Mouse (Mus musculus) left cerebral cortex, adult 8-10 months (tissue): ENCODE measurements around the gene Gm49378. TPM values are rescaled to one million over a fixed set of nuclear protein-coding genes. Genes with fewer than 3 reads are reported as not detected.
A peak's percentile ranks its signal among the peaks of the same experiment; 100 is the strongest.

Source experiments
- DNase-seq, 2 experiments: peaks; one replicate each; pipeline ENCODE4 v3.0.0; 2022; ENCODE audit warnings: low spot score in 2 of 2
- total RNA-seq, 4 experiments: library from RNA; stranded (reverse); gene quantifications; 2 replicates each; pipeline ENCODE4 v1.2.4; 2022

The Gm49378 gene
- total RNA-seq = 1 to 10 TPM; 3.5 to 4.2 (median 4.0) TPM

DNA sequence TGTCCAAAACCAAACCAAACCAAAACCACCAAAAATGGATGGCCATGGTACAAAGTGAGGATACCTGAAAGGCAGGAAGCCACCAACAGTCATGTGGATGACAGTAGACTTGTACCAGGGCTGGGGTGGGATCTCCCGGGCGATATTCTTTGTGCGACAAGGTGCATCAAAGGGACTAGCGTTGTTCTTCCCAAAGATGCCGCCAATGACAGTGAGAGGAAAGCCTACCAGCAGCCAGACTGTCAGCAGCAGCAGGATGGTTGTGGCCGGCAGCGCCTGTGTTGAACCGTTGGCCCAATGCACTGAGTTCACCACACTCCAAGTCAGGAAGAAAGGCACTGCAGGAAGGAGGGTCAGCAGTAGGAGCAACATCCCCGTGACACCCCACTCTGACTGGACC, at the start of gene Gm49378:
Gm49378 (minus strand) TSS at position 101 of the 400 bp plus-strand sequence.
- DNase-seq = no peak

DNA sequence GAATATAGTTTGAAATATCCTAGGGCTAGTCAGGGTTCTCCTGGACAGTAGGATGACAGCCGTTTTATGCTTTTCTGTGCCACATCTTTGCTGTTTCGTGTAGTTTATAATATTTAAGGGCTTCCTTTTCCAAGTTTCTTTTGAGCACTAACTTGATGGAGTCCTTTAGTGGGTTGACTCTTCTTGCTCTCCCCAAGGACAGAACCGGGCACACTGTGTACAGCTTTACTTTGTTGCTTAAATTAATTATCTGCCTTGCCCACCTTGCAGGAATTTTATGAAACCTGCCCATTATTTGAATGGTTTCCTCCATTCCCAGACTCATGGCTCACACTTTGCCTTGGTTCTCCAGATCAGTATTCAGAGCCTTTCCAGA, 44.4 kb upstream of the Gm49378 start:
- no peak for DNase-seq

DNA sequence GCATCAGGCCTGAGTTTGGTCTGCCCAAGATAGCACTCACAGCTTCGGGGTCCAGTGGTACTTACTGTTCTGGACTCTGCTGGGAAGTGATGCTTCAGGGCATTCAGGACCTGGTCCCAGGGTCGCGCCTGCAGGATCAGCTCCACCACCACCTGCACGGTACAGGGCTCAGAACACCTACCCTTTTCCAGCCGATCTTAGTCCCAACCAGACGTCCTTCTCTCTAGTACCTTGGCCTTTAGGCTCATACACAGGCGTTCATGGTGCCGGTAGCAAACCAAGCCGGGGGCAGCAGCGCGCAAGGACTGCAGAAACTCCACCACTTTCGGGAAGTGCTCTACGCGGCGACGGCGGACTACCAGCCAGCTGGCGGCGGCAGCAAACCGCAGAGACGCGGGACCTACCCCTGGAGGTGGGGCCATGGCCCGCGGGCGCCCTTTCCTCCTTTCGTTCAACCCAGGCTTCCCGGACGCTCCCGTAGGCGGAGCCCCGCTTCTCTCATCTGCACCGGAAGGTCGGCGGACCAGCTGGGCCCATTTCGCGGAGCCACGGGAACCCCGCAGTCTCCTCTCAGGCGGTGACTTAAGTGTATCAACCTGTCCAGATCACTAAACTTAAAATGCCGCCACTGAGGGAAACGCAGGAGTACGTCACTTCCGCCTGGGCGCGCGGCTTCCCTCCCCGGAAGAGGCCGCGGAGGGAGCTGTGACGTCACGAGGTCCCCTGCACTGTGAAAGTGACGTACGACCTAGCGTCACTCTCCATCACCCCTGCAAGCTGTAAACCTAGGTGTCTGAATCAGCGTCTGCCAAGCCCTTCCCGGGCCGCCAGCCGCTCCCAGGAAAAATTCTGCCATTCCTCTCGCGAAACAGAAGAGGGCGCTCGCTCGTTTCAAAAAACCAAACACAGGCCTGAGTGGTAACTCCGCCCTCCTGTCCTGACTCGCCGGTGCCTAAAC, 43.7 kb upstream of the Gm49378 start, which contains the start of gene Tinf2:
Tinf2 (minus strand) TSS at position 661 of the 958 bp plus-strand sequence.
- DNase-seq = peak; percentile 86 to 96

DNA sequence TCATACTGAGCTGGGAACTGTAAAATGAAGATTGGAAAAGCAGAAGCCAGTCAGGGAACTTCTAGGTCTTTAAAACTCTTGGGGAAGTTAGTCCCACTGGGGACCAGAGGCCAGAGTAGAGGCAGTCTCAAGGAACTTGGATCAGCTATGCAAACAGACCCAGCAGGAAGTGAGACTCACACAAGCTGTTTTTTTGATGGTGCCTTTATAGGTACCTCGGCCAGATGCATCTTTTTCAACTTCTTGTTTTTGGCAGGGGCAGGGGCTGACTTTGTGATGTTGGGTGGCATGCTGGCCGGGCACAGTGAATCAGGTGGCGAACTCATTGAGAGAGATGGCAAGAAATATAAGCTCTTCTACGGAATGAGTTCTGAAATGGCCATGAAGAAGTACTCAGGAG, 39.9 kb upstream of the Gm49378 start:
- no peak for DNase-seq

DNA sequence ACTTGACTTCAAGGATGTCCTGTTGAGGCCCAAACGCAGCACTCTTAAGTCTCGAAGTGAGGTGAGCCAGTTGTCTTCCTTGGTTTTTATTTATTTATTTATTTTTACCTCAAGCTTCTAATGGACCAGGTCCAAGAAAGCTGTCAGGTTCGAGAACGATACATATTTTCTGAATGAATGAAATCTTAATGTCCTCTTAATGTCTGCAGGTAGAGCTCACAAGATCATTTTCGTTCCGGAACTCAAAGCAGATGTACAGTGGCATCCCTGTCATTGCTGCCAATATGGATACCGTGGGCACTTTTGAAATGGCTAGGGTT, 35.0 kb upstream of the Gm49378 start:
- DNase-seq = no peak

DNA sequence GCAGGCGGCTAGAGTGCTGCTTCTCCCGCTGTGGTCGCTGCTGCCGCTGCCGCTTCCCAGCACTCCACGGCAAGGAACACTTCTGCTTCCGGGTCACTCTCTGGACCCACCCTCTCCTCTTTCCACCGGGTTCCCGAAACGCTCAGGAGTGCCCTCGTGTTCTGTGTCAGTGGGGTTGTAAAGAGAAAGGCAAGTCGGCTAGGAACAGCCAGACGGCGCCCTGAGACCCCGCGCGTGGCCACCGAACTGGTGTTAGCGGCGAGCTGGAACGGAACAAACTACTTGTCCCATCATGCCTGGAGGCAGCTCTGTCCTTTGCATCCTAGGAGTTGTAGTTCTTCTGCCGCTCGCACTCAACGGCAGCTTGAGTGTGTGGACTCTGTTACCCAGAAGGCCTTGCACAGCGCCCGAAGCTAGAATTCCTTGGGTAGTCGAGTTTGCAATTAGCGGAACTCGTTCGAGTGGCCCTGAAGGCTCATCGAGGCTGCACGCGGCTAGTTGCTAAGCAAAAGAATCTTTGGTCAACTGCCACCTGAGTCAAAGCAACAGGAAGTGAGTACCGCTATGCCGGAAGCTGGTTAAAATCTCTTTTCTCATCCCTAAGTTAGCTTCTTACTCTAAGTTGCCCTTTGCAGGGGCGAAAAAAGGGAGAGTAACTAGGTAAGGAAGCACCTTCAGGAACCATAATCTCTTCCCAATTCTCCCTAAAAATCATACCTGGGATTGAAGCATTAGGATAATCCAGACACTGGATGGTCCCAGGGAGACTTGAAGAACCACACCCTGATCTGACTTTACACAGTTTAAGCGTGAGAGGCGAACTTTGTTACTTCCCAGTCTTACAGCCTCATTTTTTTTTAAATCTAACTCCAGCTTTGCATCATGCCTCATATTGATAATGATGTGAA, 34.4 kb upstream of the Gm49378 start, which contains the start of the genes Gmpr2 and Nedd8:
Gmpr2 (plus strand) TSS at position 109 of the 908 bp plus-strand sequence.
Nedd8 (minus strand) TSS at position 292 of the 908 bp plus-strand sequence.
- DNase-seq = peak; percentile 92 to 96

DNA sequence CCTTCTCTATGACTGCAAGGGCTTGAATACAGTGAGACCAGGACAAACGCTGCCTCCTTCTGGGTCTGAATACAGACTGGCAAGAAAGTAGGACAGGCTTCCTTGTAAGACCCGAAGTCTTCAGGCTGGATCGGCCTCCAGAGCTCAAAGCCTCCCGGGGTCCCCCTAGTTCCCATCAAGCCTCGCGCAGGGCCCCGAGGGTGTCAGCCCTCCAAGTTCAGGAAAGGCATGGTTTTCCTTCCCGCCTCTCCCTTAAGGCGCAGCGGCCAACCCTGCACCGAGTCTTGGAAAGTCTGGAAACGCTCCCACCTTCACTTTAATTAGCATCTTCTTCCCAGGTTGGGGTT, 33.8 kb upstream of the Gm49378 start:
- DNase-seq = no peak

DNA sequence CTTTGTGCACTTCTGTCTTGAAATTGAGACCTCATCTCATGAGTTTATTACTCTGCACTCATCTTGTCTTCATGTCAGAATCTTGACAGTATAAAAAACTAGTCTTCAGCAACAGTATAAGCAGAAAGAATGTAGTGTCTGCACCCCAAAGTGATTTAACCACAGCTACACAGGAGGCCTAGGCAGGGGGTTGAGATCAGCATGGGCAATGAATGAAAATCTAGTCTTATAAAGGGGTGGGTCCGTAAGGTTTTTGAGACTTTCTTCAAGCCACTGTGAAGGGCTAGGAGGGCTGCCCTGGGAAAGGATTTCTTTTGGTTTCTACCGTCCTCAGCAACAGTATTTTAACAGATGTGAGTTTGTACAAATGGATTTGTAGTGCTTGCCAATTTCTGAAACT, 22.9 kb upstream of the Gm49378 start:
- DNase-seq = no peak

DNA sequence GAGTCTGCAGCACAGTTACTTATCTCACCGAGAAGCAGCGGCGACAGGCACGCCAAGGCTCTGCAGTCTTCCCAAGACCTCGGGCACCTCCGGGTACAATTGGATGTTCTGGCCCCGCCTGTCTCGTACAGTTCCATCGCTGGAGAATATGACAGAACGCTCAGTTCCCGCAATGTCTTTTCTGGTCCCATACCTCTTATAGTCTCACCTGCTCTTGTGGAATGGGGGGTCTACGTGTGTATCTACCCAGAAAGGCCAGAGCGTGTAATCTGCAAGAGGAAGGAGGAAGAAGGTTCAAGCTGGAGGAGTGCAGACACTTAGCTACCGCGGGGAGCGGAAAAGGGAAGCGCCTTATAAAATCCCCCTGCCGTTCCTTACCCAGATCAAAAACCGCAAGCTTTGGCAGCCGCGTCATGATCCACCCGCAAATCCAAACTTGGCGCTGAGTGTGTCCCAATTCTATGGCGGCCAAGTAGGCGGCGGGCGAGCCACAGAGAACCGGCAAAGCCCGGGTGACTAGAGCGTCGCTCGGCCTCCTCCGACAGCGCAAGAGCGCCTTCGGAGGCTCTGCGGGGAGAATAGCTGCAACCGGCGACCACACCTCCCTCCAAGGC, 22.4 kb upstream of the Gm49378 start, which contains the start of gene Mdp1:
Mdp1 (minus strand) TSS at position 549 of the 614 bp plus-strand sequence.
- DNase-seq = peak; percentile 67 to 74

DNA sequence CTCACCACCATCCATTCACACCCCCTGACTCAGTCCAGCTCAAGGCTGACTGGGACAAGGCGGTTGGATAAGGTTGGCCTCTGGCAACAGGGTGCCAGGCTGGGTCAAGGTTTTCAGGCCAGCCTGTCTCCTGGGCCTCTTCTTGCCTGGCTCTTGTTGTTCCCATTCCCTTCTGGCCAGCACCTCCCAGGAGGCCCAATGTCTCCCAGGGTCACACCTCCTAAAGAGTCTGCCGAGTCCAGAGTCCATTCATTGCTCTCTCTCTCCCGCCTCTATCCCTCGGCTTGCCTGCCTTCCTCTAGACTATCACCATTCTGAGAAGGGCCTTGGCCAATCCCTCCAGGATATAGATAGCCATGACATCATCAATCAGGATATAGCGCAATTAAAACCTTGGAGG, 20.3 kb upstream of the Gm49378 start:
- DNase-seq = no peak

DNA sequence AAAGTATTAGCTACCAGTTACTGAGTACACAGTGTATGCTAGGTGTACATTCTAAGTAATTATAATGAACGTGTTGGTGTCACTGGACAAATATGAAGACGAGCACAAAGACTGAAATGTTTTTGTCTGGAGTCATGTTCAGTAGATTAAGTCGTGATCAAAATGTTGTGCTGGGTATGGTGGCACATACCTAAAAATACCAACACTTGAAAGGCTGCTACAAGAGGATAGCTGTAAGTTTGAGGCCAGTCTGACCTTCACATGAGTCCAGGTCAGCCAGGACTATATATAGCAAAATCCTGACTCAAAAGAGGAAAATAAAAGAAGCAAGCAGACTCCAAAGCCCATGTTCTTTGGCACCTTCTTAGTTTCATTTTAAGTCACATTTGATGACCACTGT, 19.2 kb upstream of the Gm49378 start:
- no peak for DNase-seq

DNA sequence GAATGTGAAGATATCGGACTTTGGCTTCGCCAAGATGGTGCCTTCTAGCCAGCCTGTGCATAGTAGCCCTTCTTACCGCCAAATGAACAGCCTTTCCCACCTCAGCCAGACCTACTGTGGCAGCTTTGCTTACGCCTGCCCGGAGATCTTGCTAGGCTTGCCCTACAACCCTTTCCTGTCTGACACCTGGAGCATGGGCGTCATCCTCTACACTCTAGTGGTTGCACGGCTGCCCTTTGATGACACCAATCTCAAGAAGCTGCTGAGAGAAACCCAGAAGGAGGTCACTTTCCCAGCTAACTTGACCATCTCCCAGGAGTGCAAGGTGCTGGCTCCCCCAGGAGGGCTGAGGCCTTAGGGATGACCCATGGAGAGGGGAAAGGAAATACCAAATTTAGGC, 13.8 kb upstream of the Gm49378 start:
- no peak for DNase-seq

DNA sequence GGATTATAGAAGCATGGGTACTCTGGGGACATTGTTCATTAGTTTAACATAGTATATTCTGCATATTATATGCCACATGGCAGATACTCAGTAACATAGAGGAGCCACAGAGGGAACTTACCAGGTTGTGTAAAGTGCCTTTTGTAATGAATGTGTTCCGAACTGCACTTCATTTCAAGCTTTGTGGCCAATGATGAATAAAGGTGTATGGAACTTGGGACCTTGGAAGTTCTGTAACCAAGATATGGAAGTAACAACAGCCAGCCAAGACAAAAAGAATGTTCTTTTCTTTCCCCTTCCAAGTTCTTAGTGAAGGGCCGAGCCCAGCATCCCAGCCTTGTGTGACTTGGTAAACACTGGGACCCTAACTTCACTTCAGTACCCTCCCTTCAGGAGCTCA, 12.2 kb upstream of the Gm49378 start, which contains the start of gene Tssk4:
Tssk4 (plus strand) TSS at position 301 of the 400 bp plus-strand sequence.
- no peak for DNase-seq

DNA sequence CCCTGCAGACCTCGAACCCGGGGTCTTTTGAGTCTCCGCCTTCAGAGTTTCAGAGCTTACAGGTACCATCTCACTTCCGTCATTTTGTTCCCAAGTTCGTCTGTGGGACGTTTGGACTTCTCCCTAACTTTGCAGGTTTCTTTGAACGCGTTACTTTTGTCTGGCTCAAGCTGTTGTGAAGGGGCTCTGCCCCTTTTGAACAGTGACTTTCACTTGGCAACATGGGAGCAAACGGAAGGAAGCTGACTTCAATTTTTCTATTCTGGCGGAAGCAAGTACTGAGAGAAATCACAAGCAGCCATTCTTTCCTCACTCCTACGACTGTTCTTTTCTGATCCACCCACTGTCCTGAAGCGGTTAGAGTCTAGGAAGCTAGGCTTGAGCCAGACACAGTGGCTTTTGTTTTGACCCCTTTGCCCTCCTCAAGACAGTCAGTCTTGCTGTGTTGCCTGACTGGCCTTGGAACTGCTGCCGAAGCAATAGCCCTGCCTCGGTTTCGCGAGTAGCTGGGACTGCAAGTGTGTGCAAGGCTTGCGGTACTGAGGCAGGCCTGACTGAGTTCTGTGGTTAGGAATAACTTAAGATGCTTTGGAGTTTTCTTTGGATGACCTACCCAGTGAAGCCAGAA, 6.7 kb upstream of the Gm49378 start:
- DNase-seq = no peak

DNA sequence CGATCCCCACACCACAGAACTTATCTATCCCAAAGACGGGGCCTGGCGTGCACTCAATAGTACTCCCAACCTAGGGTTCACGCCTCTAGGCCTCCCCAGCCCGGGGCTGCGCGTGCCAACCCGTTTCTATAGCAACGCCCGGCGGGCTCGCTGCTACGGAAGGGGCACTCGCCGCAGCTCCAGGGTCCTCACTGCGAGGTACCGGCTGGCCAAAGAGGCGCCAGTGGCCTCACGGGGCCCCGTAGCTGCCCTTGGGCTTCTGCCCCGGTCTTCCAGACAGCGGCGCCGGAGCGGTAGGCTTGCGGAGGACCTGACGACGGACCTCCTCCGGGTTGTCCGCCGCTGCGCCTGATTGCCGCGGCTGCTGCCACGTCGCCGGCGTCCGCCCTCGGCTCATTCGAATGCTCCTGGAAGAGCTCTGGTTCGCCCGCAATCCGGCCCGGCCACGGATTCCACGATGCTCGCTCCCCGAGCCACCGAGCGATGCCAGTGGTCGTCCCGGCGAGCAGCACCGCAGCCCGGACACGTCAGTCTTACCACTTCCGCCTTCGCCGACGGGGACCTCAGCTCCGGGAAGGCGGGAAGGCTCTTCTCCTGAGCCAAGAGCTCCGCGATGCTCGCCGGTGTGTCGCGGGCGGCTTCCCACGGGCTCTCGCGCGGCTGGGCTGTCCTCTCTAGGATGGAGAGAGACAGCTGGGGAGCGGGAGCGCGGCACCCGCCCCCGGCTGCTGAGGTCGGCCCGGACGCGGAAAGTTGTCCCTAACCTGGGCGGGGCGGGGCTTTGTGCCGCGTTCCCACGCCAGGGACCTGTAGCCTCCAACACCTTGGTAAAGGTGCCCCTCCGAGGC, 5.6 kb upstream of the Gm49378 start, which contains the start of gene Tm9sf1:
Tm9sf1 (minus strand) TSS at position 747 of the 848 bp plus-strand sequence.
- DNase-seq = peak; percentile 79 to 87

DNA sequence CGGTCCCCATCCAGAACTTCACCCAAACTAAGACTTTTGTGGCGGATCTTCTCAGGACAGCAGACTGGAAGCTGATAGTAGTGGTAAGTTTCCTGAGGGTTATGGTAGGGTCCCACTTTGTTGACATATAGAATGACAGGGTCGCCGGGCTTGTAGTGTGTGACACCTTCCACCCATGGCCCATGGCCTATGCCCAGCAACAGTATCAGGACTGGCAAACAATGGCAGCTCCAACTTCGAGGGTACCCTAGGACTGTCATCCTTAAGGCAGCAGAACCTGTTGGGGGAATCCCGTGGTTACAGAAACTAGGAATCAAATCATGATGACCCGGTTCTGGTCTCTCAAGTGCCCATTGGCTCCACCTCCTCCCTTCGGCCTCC, 5.0 kb upstream of the Gm49378 start:
- no peak for DNase-seq

DNA sequence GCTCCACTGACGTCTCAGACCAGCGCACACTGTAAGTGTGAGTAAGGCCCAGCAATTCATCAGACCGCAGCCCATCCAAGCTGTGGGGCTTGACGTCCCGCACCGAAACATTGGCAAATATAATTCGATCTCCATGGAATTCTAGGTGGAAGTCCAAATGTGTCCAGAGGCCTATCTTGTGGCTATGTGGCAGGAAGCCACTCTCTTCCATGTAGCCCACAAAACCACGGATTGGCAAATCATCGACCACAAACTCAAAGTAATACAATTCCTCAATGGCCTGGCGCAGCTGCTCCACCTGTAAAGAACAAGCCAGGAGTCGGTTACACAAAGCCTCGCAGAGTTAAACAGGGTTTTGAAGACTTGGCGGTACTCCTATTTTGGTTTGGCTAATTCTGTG, 3.6 kb upstream of the Gm49378 start:
- no peak for DNase-seq

DNA sequence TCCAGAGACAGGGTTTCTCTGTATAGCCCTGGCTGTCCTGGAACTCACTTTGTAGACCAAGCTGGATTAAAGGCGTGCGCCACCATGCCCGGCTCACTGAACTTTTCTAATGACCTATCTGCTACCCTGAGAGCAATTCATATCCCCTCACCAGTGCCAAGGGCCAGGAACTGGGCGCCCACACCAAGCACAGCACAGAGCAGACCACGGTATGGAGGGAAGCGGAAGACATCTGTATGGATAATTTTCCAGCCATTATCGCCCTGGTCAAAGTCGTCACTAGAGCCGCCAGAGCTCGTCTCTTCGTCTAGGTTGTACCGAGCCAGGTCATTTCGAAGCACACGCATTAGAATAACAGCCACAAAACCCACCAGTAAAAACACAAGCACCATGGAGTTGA, 3.1 kb upstream of the Gm49378 start:
- DNase-seq = no peak

DNA sequence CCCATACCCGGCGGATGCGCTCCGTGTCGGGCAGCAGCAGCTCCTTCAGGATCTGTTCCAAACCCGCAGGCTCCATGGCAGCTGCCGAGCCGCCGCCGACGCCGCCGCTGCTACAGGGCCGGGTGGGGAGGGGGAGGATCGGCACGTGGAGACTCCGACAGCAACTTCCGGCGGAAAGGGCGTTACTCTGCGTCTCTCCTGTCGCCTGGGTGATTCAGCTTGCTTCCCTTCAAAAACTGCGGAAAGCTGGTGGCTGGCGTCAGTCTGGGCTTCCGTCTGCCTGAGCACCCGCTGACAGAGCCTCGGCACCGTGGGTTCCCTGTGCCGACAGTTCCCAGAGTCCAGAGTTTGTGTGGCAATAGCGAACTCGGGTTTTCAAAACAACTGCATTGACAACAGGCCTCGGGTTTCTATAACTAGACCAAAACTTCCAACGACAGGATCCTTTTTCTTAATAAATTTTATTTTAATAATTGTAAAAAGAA, 2.1 kb downstream of the Gm49378 start, which contains the start of gene Ipo4:
Ipo4 (minus strand) TSS at position 435 of the 485 bp plus-strand sequence.
- DNase-seq = peak; percentile 72 to 86
